Mouse (Mus musculus): Measurements from ENCODE around the gene Etl4. TPM values are rescaled to one million over a fixed set of nuclear protein-coding genes. Genes with fewer than 3 reads are reported as not detected.
"Not testable (repeated sequence)": the region's sequence is repeated elsewhere in the genome, so short reads cannot be mapped to it uniquely, and the experiment has no call there.

Gene Etl4
- polyA plus RNA-seq, 1 experiment from 2014 or later, result 27.7 TPM

GRCm38 (mm10) chr2:20131792-20132191 is 222.2 kb downstream of the Etl4 start:
- Histone ChIP-seq H3K4me2 (ENCODE audit: low read depth, low read length) (no peak overlapping the region), H3K27me3 (replicated peaks; ENCODE audit: control insufficient read depth, insufficient read depth, low read length) (no peaks in the 10 kb centered on the region), H3K27ac (ENCODE audit: low read length) (no peak overlapping the region), H3K4me3 (ENCODE audit: low read length) (no peak overlapping the region), H3K9ac (ENCODE audit: low read depth, low read length) (no peak overlapping the region), H3K9me3 (ENCODE audit: control insufficient read depth, low read length) (no peaks in the 10 kb centered on the region), H3K4me1 (ENCODE audit: control insufficient read depth, insufficient read depth, low read length) (no peaks in the 10 kb centered on the region), H3K36me3 (ENCODE audit: control insufficient read depth, insufficient read depth, low read length) (no peaks in the 10 kb centered on the region)
- no peak for ATAC-seq
- WGBS, result 22% methylated on average over 2 of the region's 2 CpGs

- no peaks in the 10 kb centered on the region for H3K4me1 ChIP-seq (ENCODE audit: control insufficient read depth, insufficient read depth, low read length)
- no peak overlapping the region for H3K27ac ChIP-seq (ENCODE audit: low read length)
- H3K4me2 ChIP-seq (ENCODE audit: low read depth, low read length), result no peak overlapping the region
- H3K36me3 ChIP-seq (ENCODE audit: control insufficient read depth, insufficient read depth, low read length), result no peaks in the 10 kb centered on the region
- no peaks in the 10 kb centered on the region for H3K27me3 ChIP-seq (replicated peaks; ENCODE audit: control insufficient read depth, insufficient read depth, low read length)
- no peak overlapping the region for H3K4me3 ChIP-seq (ENCODE audit: low read length)
- 55% methylated on average over 1 of the region's 1 CpGs for WGBS
- no peaks in the 10 kb centered on the region for H3K9me3 ChIP-seq (ENCODE audit: control insufficient read depth, low read length)
- ATAC-seq, result no peak
- H3K9ac ChIP-seq (ENCODE audit: low read depth, low read length), result no peak overlapping the region
Measured at GRCm38 (mm10) chr2:20138426-20138825, 228.8 kb downstream of the Etl4 start.

- no peaks in the 10 kb centered on the region for H3K36me3 ChIP-seq (ENCODE audit: control insufficient read depth, insufficient read depth, low read length)
- H3K4me3 ChIP-seq (ENCODE audit: low read length), result no peak overlapping the region
- 68% methylated on average over 4 of the region's 4 CpGs for WGBS
- no peak overlapping the region for H3K27ac ChIP-seq (ENCODE audit: low read length)
- no peak overlapping the region for H3K4me2 ChIP-seq (ENCODE audit: low read depth, low read length)
- no peak for ATAC-seq
- H3K9me3 ChIP-seq (ENCODE audit: control insufficient read depth, low read length), result no peaks in the 10 kb centered on the region
- no peaks in the 10 kb centered on the region for H3K27me3 ChIP-seq (replicated peaks; ENCODE audit: control insufficient read depth, insufficient read depth, low read length)
- no peaks in the 10 kb centered on the region for H3K4me1 ChIP-seq (ENCODE audit: control insufficient read depth, insufficient read depth, low read length)
- no peak overlapping the region for H3K9ac ChIP-seq (ENCODE audit: low read depth, low read length)
Measured at GRCm38 (mm10) chr2:20145368-20145767, 235.8 kb downstream of the Etl4 start.

GRCm38 (mm10) chr2:20167073-20167472 is 257.5 kb downstream of the Etl4 start:
- H3K27ac ChIP-seq (ENCODE audit: low read length), result no peak overlapping the region
- H3K9me3 ChIP-seq (ENCODE audit: control insufficient read depth, low read length), result no peaks in the 10 kb centered on the region
- ATAC-seq, result no peak
- no peak overlapping the region for H3K9ac ChIP-seq (ENCODE audit: low read depth, low read length)
- WGBS, result 63% methylated on average over 1 of the region's 1 CpGs
- H3K27me3 ChIP-seq (replicated peaks; ENCODE audit: control insufficient read depth, insufficient read depth, low read length), result no peaks in the 10 kb centered on the region
- H3K4me1 ChIP-seq (ENCODE audit: control insufficient read depth, insufficient read depth, low read length), result no peaks in the 10 kb centered on the region
- H3K4me3 ChIP-seq (ENCODE audit: low read length), result no peak overlapping the region
- H3K4me2 ChIP-seq (ENCODE audit: low read depth, low read length), result no peak overlapping the region
- H3K36me3 ChIP-seq (ENCODE audit: control insufficient read depth, insufficient read depth, low read length), result no peaks in the 10 kb centered on the region

- ATAC-seq, result no peak
- no peak overlapping the region for H3K27ac ChIP-seq (ENCODE audit: low read length)
- no peak overlapping the region for H3K9ac ChIP-seq (ENCODE audit: low read depth, low read length)
- H3K36me3 ChIP-seq (ENCODE audit: control insufficient read depth, insufficient read depth, low read length), result no peaks in the 10 kb centered on the region
- no peaks in the 10 kb centered on the region for H3K9me3 ChIP-seq (ENCODE audit: control insufficient read depth, low read length)
- H3K4me3 ChIP-seq (ENCODE audit: low read length), result no peak overlapping the region
- 71% methylated on average over 5 of the region's 5 CpGs for WGBS
- no peak overlapping the region for H3K4me2 ChIP-seq (ENCODE audit: low read depth, low read length)
- H3K27me3 ChIP-seq (replicated peaks; ENCODE audit: control insufficient read depth, insufficient read depth, low read length), result no peaks in the 10 kb centered on the region
- H3K4me1 ChIP-seq (ENCODE audit: control insufficient read depth, insufficient read depth, low read length), result no peaks in the 10 kb centered on the region
Measured at GRCm38 (mm10) chr2:20167566-20167965, 258.0 kb downstream of the Etl4 start.

GRCm38 (mm10) chr2:20168156-20168555 is 258.6 kb downstream of the Etl4 start:
- Histone ChIP-seq H3K27ac (ENCODE audit: low read length) (no peak overlapping the region), H3K9ac (ENCODE audit: low read depth, low read length) (no peak overlapping the region), H3K36me3 (ENCODE audit: control insufficient read depth, insufficient read depth, low read length) (no peaks in the 10 kb centered on the region), H3K9me3 (ENCODE audit: control insufficient read depth, low read length) (no peaks in the 10 kb centered on the region), H3K27me3 (replicated peaks; ENCODE audit: control insufficient read depth, insufficient read depth, low read length) (no peaks in the 10 kb centered on the region), H3K4me1 (ENCODE audit: control insufficient read depth, insufficient read depth, low read length) (no peaks in the 10 kb centered on the region), H3K4me2 (ENCODE audit: low read depth, low read length) (no peak overlapping the region), H3K4me3 (ENCODE audit: low read length) (no peak overlapping the region)
- ATAC-seq, result no peak
- WGBS, result 85% methylated on average over 4 of the region's 4 CpGs

GRCm38 (mm10) chr2:20176456-20177184 is 267.0 kb downstream of the Etl4 start:
- not testable (repeated sequence) for H3K27ac ChIP-seq (ENCODE audit: low read length); H3K4me3 ChIP-seq (ENCODE audit: low read length); H3K27me3 ChIP-seq (replicated peaks; ENCODE audit: control insufficient read depth, insufficient read depth, low read length); H3K4me2 ChIP-seq (ENCODE audit: low read depth, low read length); H3K4me1 ChIP-seq (ENCODE audit: control insufficient read depth, insufficient read depth, low read length); H3K36me3 ChIP-seq (ENCODE audit: control insufficient read depth, insufficient read depth, low read length); ATAC-seq; H3K9me3 ChIP-seq (ENCODE audit: control insufficient read depth, low read length); H3K9ac ChIP-seq (ENCODE audit: low read depth, low read length)
- WGBS, result 78% methylated on average over 6 of the region's 6 CpGs

GRCm38 (mm10) chr2:20177236-20177635 is 267.7 kb downstream of the Etl4 start:
- not testable (repeated sequence) for H3K27ac ChIP-seq (ENCODE audit: low read length); H3K4me2 ChIP-seq (ENCODE audit: low read depth, low read length); H3K27me3 ChIP-seq (replicated peaks; ENCODE audit: control insufficient read depth, insufficient read depth, low read length); H3K36me3 ChIP-seq (ENCODE audit: control insufficient read depth, insufficient read depth, low read length); H3K9me3 ChIP-seq (ENCODE audit: control insufficient read depth, low read length); H3K4me3 ChIP-seq (ENCODE audit: low read length); H3K9ac ChIP-seq (ENCODE audit: low read depth, low read length); ATAC-seq; H3K4me1 ChIP-seq (ENCODE audit: control insufficient read depth, insufficient read depth, low read length)
- 91% methylated on average over 3 of the region's 3 CpGs for WGBS

GRCm38 (mm10) chr2:20180561-20180960 is 271.0 kb downstream of the Etl4 start:
- not testable (repeated sequence) for H3K9ac ChIP-seq (ENCODE audit: low read depth, low read length); H3K4me2 ChIP-seq (ENCODE audit: low read depth, low read length); H3K36me3 ChIP-seq (ENCODE audit: control insufficient read depth, insufficient read depth, low read length); H3K9me3 ChIP-seq (ENCODE audit: control insufficient read depth, low read length); H3K4me1 ChIP-seq (ENCODE audit: control insufficient read depth, insufficient read depth, low read length); H3K4me3 ChIP-seq (ENCODE audit: low read length); H3K27me3 ChIP-seq (replicated peaks; ENCODE audit: control insufficient read depth, insufficient read depth, low read length); ATAC-seq; H3K27ac ChIP-seq (ENCODE audit: low read length)
- WGBS, result 86% methylated on average over 5 of the region's 5 CpGs

- H3K36me3 ChIP-seq (ENCODE audit: control insufficient read depth, insufficient read depth, low read length), result not testable (repeated sequence)
Measured at GRCm38 (mm10) chr2:20187223-20187622, 277.6 kb downstream of the Etl4 start.

More at GRCm38 (mm10) chr2:20187223-20187622, 277.6 kb downstream of the Etl4 start:
- ATAC-seq; H3K9me3 ChIP-seq (ENCODE audit: control insufficient read depth, low read length); H3K4me2 ChIP-seq (ENCODE audit: low read depth, low read length); H3K27me3 ChIP-seq (replicated peaks; ENCODE audit: control insufficient read depth, insufficient read depth, low read length); H3K9ac ChIP-seq (ENCODE audit: low read depth, low read length); H3K4me1 ChIP-seq (ENCODE audit: control insufficient read depth, insufficient read depth, low read length); H3K27ac ChIP-seq (ENCODE audit: low read length); H3K4me3 ChIP-seq (ENCODE audit: low read length): not testable (repeated sequence)
- 90% methylated on average over 7 of the region's 7 CpGs for WGBS

Measured in intestine, embryonic 16.5 days (tissue).